Mouse (Mus musculus) left cerebral cortex, postnatal 36 days (tissue): Measurements from ENCODE around the gene Cetn4. TPM values are rescaled to one million over a fixed set of nuclear protein-coding genes. Genes with fewer than 3 reads are reported as not detected.

Source experiments
- DNase-seq, 2 experiments: peaks; one replicate each; pipeline ENCODE4 v3.0.0; 2021 to 2022; ENCODE audit warnings: low spot score in 2 of 2, mixed read lengths in 1 of 2
- intact Hi-C: fragments of 180-260 bp; cut with DNase I; formaldehyde crosslinking; loops from one replicate; pipeline ENCODE4 v1.15.1; 2025
- total RNA-seq, 2 experiments: library from RNA; stranded (reverse); gene quantifications; 2 replicates each; pipeline ENCODE4 v1.2.3; 2021

The Cetn4 gene
- total RNA-seq: 1 to 10 TPM; 9.3 TPM

- intact Hi-C loops: loop anchor here (5.0 kb wide), 1 partner anchor 105 kb away; the partner anchor contains the start of gene Spata5
- DNase-seq: peak; percentile 98
Observed at GRCm38 (mm10) chr3:37312370-37312941, at the start of gene Cetn4, which contains the start of gene Bbs12. Gene Cetn4, minus strand, starts transcription at chr3:37312708. Gene Bbs12, plus strand, starts transcription at chr3:37312554.

GRCm38 (mm10) chr3:37360729-37361128 is 48.2 kb upstream of the Cetn4 start:
- intact Hi-C loops: no loop called here
- no peak for DNase-seq

- no peak for DNase-seq
- intact Hi-C loops: no loop called here
Observed at GRCm38 (mm10) chr3:37354737-37355136, 42.2 kb upstream of the Cetn4 start.

- intact Hi-C loops: no loop called here
Observed at GRCm38 (mm10) chr3:37353951-37354481, 41.5 kb upstream of the Cetn4 start.

GRCm38 (mm10) chr3:37350386-37350785 is 37.9 kb upstream of the Cetn4 start:
- DNase-seq: no peak

More at GRCm38 (mm10) chr3:37353951-37354481, 41.5 kb upstream of the Cetn4 start:
- no peak for DNase-seq

GRCm38 (mm10) chr3:37349166-37349548 is 36.6 kb upstream of the Cetn4 start:
- intact Hi-C loops: no loop called here
- DNase-seq: no peak

More at GRCm38 (mm10) chr3:37350386-37350785, 37.9 kb upstream of the Cetn4 start:
- intact Hi-C loops: no loop called here

GRCm38 (mm10) chr3:37348221-37349165 is 36.0 kb upstream of the Cetn4 start, which contains the start of gene Fgf2:
Gene Fgf2, plus strand, starts transcription at chr3:37348346.
- DNase-seq: peak; percentile 49 to 60
- intact Hi-C loops: no loop called here

GRCm38 (mm10) chr3:37347671-37348070 is 35.2 kb upstream of the Cetn4 start:
- no peak for DNase-seq
- intact Hi-C loops: no loop called here

GRCm38 (mm10) chr3:37342811-37343210 is 30.3 kb upstream of the Cetn4 start:
- no peak for DNase-seq
- intact Hi-C loops: no loop called here

GRCm38 (mm10) chr3:37341110-37341509 is 28.6 kb upstream of the Cetn4 start:
- intact Hi-C loops: no loop called here
- DNase-seq: no peak

- DNase-seq: no peak
- intact Hi-C loops: no loop called here
Observed at GRCm38 (mm10) chr3:37334053-37334452, 21.5 kb upstream of the Cetn4 start.

- DNase-seq: no peak
- intact Hi-C loops: no loop called here
Observed at GRCm38 (mm10) chr3:37331999-37332449, 19.5 kb upstream of the Cetn4 start.

- intact Hi-C loops: no loop called here
- no peak for DNase-seq
Observed at GRCm38 (mm10) chr3:37329963-37330362, 17.5 kb upstream of the Cetn4 start.

GRCm38 (mm10) chr3:37328489-37328888 is 16.0 kb upstream of the Cetn4 start:
- intact Hi-C loops: no loop called here

GRCm38 (mm10) chr3:37326627-37327026 is 14.1 kb upstream of the Cetn4 start:
- no peak for DNase-seq
- intact Hi-C loops: no loop called here

More at GRCm38 (mm10) chr3:37328489-37328888, 16.0 kb upstream of the Cetn4 start:
- no peak for DNase-seq

GRCm38 (mm10) chr3:37325317-37326112 is 13.0 kb upstream of the Cetn4 start:
- no peak for DNase-seq
- intact Hi-C loops: no loop called here

- DNase-seq: no peak
- intact Hi-C loops: no loop called here
Observed at GRCm38 (mm10) chr3:37324310-37324709, 11.8 kb upstream of the Cetn4 start.

GRCm38 (mm10) chr3:37316233-37316632 is 3.7 kb upstream of the Cetn4 start:
- DNase-seq: no peak
- intact Hi-C loops: no loop called here

GRCm38 (mm10) chr3:37313371-37313770 is 863 bp upstream of the Cetn4 start:
- intact Hi-C loops: loop anchor here (5.0 kb wide), 1 partner anchor 104 kb away; the partner anchor contains the start of gene Spata5
- peak in 1 of 2 experiments; percentile 25 for DNase-seq
